Mouse (Mus musculus) kidney, embryonic 14.5 days (tissue): Measurements from ENCODE around the gene Hint1. TPM values are rescaled to one million over a fixed set of nuclear protein-coding genes. Genes with fewer than 3 reads are reported as not detected.

Experiments used
- polyA plus RNA-seq: library from polyadenylated mRNA; unstranded; fragments of >200 nt; fragmentation: Nextera tagmentation; extraction: Ambion mirVana; gene quantifications from 2 replicates; pipeline ENCODE4 v1.2.1, GENCODE M21; 2014

The Hint1 gene
- polyA plus RNA-seq, 1 experiment from 2014 or later = 720 TPM

Other genes with a start within 250 kb of the Hint1 start
- gene Cdc42se2, start 78.7 kb upstream of the Hint1 start, polyA plus RNA-seq = 59.3 and 110 TPM in 2 replicates
- gene Lyrm7, start 5.5 kb upstream of the Hint1 start, polyA plus RNA-seq = 6.7 and 9.6 TPM in 2 replicates
- gene Gpx3, start 36.1 kb downstream of the Hint1 start, polyA plus RNA-seq = 83.0 and 101 TPM in 2 replicates
- gene Tnip1, start 96.5 kb downstream of the Hint1 start, polyA plus RNA-seq = 12.3 and 14.8 TPM in 2 replicates
- 125 and 174 TPM in 2 replicates for gene Anxa6, start 167.1 kb downstream of the Hint1 start, polyA plus RNA-seq
- 3.5 and 3.6 TPM in 2 replicates for gene Ccdc69, start 211.7 kb downstream of the Hint1 start, polyA plus RNA-seq
- 27.3 and 33.6 TPM in 2 replicates for gene Gm2a, start 231.7 kb downstream of the Hint1 start, polyA plus RNA-seq